Mouse (Mus musculus): ENCODE results near the gene Sorcs3.

Gene Sorcs3

GRCm38 (mm10) chr19:48205929-48206814 lies at the start of gene Sorcs3:
TSS of gene Sorcs3 (plus strand) at chr19:48206025.
- in situ Hi-C loops (cut with MboI, MseI) = no loop called here

- in situ Hi-C loops (cut with MboI, MseI) = no loop called here
These were observed 40.5 kb upstream of the Sorcs3 start for GRCm38 (mm10) chr19:48165341-48165740.

GRCm38 (mm10) chr19:48167110-48167509 lies 38.7 kb upstream of the Sorcs3 start:
- in situ Hi-C loops (cut with MboI, MseI) = no loop called here

GRCm38 (mm10) chr19:48168284-48168683 lies 37.5 kb upstream of the Sorcs3 start:
- in situ Hi-C loops (cut with MboI, MseI) = no loop called here

- in situ Hi-C loops (cut with MboI, MseI) = no loop called here
These were observed 31.1 kb upstream of the Sorcs3 start for GRCm38 (mm10) chr19:48174717-48175116.

- in situ Hi-C loops (cut with MboI, MseI) = no loop called here
These were observed 1.8 kb upstream of the Sorcs3 start for GRCm38 (mm10) chr19:48203928-48204470.

GRCm38 (mm10) chr19:48204476-48204875 lies 1.3 kb upstream of the Sorcs3 start:
- in situ Hi-C loops (cut with MboI, MseI) = no loop called here

- in situ Hi-C loops (cut with MboI, MseI) = no loop called here
These were observed 698 bp upstream of the Sorcs3 start for GRCm38 (mm10) chr19:48204892-48205761.

- in situ Hi-C loops (cut with MboI, MseI) = no loop called here
These were observed 1.3 kb downstream of the Sorcs3 start for GRCm38 (mm10) chr19:48206861-48207730.

- in situ Hi-C loops (cut with MboI, MseI) = no loop called here
These were observed 2.0 kb downstream of the Sorcs3 start for GRCm38 (mm10) chr19:48207731-48208370.

GRCm38 (mm10) chr19:48215379-48215778 lies 9.6 kb downstream of the Sorcs3 start:
- in situ Hi-C loops (cut with MboI, MseI) = no loop called here

- in situ Hi-C loops (cut with MboI, MseI) = no loop called here
These were observed 32.1 kb downstream of the Sorcs3 start for GRCm38 (mm10) chr19:48237786-48238372.

- in situ Hi-C loops (cut with MboI, MseI) = no loop called here
These were observed 32.6 kb downstream of the Sorcs3 start for GRCm38 (mm10) chr19:48238391-48238790.

GRCm38 (mm10) chr19:48240960-48241359 lies 35.1 kb downstream of the Sorcs3 start:
- in situ Hi-C loops (cut with MboI, MseI) = no loop called here

GRCm38 (mm10) chr19:48244036-48244435 lies 38.2 kb downstream of the Sorcs3 start:
- in situ Hi-C loops (cut with MboI, MseI) = no loop called here

- in situ Hi-C loops (cut with MboI, MseI) = no loop called here
These were observed 53.4 kb downstream of the Sorcs3 start for GRCm38 (mm10) chr19:48259223-48259622.

GRCm38 (mm10) chr19:48260671-48261070 lies 54.8 kb downstream of the Sorcs3 start:
- in situ Hi-C loops (cut with MboI, MseI) = no loop called here

GRCm38 (mm10) chr19:48263750-48264149 lies 57.9 kb downstream of the Sorcs3 start:
- in situ Hi-C loops (cut with MboI, MseI) = no loop called here

GRCm38 (mm10) chr19:48280273-48280672 lies 74.4 kb downstream of the Sorcs3 start:
- in situ Hi-C loops (cut with MboI, MseI) = no loop called here

GRCm38 (mm10) chr19:48282250-48282649 lies 76.4 kb downstream of the Sorcs3 start:
- in situ Hi-C loops (cut with MboI, MseI) = no loop called here
